Mouse (Mus musculus) cerebellum, postnatal 36 days (tissue): ENCODE measurements at regions not wholly inside any gene's neighbourhood (a gene's known extent, or its start where the extent isn't known, plus 50 kb on each side); places are given as distances from the start of the nearest gene placed in this dataset.
A peak's percentile ranks its signal among the peaks of the same experiment; 100 is the strongest.

Experiments used
- DNase-seq, 2 experiments: peaks; one replicate each; pipeline ENCODE4 v3.0.0; 2021 to 2022; ENCODE audit warnings: mixed read lengths in 2 of 2

- no peak for DNase-seq
Measured at GRCm38 (mm10) chr19:28732998-28733397, 53.1 kb upstream of the Glis3 start.

GRCm38 (mm10) chr19:28733781-28734180 is 53.9 kb upstream of the Glis3 start:
- no peak for DNase-seq

GRCm38 (mm10) chr19:28743176-28743793 is 63.4 kb upstream of the Glis3 start:
- no peak for DNase-seq

- no peak for DNase-seq
Measured at GRCm38 (mm10) chr19:28745105-28745504, 65.2 kb upstream of the Glis3 start.

GRCm38 (mm10) chr19:28745534-28745933 is 65.7 kb upstream of the Glis3 start:
- DNase-seq: no peak

- no peak for DNase-seq
Measured at GRCm38 (mm10) chr19:28751091-28751490, 71.2 kb upstream of the Glis3 start.

GRCm38 (mm10) chr19:28758854-28759253 is 76.0 kb upstream of the Slc1a1 start:
- peak; percentile 57 to 58 for DNase-seq

- no peak for DNase-seq
Measured at GRCm38 (mm10) chr19:28764795-28765360, 70.0 kb upstream of the Slc1a1 start.

GRCm38 (mm10) chr19:28768218-28768617 is 66.6 kb upstream of the Slc1a1 start:
- no peak for DNase-seq

- no peak for DNase-seq
Measured at GRCm38 (mm10) chr19:28770419-28770818, 64.4 kb upstream of the Slc1a1 start.

GRCm38 (mm10) chr19:28771836-28772235 is 63.0 kb upstream of the Slc1a1 start:
- DNase-seq: no peak

- DNase-seq: no peak
Measured at GRCm38 (mm10) chr19:28772840-28773570, 61.8 kb upstream of the Slc1a1 start.

GRCm38 (mm10) chr19:28776868-28777267 is 58.0 kb upstream of the Slc1a1 start:
- peak in 1 of 2 experiments; percentile 11 for DNase-seq

- DNase-seq: no peak
Measured at GRCm38 (mm10) chr19:28777674-28778073, 57.2 kb upstream of the Slc1a1 start.

GRCm38 (mm10) chr19:28778386-28778785 is 56.5 kb upstream of the Slc1a1 start:
- no peak for DNase-seq

GRCm38 (mm10) chr19:28781971-28782370 is 52.9 kb upstream of the Slc1a1 start:
- DNase-seq: no peak
